Mouse (Mus musculus): ENCODE data around the gene Bard1.
A peak's percentile ranks its signal among the peaks of the same experiment; 100 is the strongest.

Gene Bard1

DNA sequence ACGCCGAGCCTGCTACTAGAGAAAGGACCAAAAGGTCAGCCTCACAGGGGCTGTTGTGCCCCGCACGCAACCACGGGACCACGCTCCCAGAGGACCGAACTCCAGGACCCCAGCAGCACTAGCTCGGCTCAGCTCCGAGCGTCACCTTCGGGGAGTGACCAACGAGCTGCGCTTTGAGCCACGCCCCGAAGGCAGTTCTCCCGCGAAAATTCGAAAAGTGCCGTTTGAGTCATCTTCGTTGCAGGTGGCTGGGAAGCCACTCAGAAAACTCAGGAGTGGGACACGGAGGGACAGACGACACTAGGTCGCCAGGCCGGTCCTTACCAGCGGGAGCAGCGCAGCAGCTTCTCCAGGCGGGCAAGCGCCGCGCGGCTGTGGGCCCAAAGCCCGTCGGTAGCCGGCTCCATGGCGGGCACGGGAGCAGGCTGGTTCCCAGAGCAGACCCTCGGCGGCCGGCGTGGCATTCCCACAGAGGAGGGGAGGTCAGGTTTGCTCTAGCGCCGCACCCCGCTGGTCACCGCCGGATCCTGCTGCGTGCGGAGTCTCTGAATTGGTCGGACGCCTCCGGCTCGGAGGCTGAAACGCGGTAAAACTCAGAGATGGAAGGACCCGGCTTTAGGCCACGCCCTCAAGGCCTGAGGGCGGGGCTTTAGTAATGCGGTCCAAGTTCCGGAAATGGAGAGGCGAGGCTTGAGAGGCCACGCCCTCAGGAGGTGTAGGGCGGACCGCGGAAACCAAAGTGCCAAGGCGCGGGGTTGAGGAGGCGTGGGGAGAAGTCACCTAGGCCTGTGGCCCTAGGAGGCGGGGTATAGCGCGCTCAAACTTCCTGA lies at the start of gene Bard1:
TSS of gene Bard1 (minus strand) at position 803 of the 830 bp plus-strand sequence.
- peak; percentile 99 for DNase-seq (ENCODE audit: low read depth, low spot score)

GRCm38 (mm10) chr1:71127171-71127570 lies 24.2 kb upstream of the Bard1 start:
- no peak for DNase-seq (ENCODE audit: low read depth, low spot score)

DNA sequence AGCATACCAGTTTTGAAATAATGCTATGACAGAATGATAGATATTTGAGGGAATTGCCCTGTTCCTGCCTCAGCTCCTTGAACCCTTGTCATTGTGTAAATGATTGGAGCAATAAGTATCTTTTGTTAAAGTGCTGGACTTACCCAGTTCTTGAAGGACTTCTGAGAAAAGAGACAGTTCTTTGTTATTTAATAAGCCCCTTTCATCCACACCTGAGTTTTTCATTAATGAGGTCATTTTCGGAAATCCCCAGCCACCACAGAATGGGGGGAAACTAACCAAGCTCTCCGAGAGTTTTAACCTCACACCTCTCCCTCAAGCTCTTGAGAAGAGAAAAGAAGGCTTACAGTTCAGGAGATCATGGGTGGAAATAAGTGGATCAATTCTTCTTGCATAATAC lies 15.6 kb upstream of the Bard1 start:
- DNase-seq (ENCODE audit: low read depth, low spot score): no peak

DNA sequence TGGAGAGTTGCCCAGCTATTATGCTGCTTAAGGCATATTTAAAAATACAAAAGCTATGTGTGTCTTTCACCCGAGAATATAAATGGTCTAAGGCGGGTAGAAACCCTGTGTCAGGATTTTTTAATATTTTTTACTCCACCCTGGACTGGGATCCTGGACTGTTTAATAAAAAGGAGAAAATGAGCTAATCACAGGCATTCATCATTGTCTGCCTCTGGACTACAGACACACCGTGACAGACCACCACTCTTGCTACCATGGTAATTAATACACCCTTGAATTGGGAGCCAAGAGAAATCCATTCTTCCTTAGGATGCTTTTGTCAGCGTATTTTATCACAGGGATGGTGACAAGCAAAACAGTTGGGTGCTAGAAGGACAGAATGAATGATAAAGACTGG lies 14.3 kb upstream of the Bard1 start:
- no peak for DNase-seq (ENCODE audit: low read depth, low spot score)

GRCm38 (mm10) chr1:71115781-71116180 lies 12.8 kb upstream of the Bard1 start:
- DNase-seq (ENCODE audit: low read depth, low spot score): no peak

DNA sequence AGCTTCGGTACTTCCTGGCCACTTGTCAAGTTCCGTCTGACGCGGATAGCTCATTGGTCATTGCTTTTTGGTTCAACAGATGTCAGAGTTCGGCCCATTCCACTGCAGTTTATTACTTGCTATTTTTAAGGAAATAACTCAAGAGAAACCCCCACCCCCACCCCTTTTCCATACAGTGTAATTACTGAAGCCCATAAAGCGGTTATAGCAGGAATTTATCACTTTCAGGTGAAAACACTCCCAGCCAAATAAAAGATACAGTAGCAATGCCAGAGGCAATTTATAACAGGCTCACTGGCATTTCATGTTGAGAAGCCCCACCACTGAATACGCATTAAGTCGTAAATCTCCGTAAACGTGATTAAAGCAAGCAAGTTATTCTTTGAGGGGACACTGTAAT lies 6.9 kb upstream of the Bard1 start:
- DNase-seq (ENCODE audit: low read depth, low spot score): no peak

DNA sequence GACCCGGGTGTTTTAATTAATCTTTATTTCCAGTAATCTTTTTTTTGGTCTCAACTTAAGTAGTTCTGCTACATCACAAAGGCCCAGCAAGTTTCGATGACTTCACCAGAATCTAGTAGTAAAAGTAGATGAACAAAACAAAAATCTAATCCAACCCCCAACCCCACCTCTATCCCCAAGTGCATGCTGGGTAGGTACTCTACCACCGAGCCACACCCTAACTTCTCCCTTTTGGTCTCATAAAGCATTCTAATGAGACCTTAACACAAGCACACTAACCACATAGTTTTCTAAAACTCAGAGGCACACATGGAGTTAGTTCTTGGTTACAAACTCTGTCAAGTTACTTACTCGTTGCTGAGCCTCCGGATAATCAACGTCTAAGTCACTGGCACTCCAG lies 3.2 kb upstream of the Bard1 start:
- DNase-seq (ENCODE audit: low read depth, low spot score): no peak

GRCm38 (mm10) chr1:71105724-71106123 lies 2.8 kb upstream of the Bard1 start:
- no peak for DNase-seq (ENCODE audit: low read depth, low spot score)

GRCm38 (mm10) chr1:71103174-71103864 lies 373 bp upstream of the Bard1 start:
- peak; percentile 50 for DNase-seq (ENCODE audit: low read depth, low spot score)

GRCm38 (mm10) chr1:71101369-71101970 lies 1.5 kb downstream of the Bard1 start:
- peak; percentile 57 for DNase-seq (ENCODE audit: low read depth, low spot score)

DNA sequence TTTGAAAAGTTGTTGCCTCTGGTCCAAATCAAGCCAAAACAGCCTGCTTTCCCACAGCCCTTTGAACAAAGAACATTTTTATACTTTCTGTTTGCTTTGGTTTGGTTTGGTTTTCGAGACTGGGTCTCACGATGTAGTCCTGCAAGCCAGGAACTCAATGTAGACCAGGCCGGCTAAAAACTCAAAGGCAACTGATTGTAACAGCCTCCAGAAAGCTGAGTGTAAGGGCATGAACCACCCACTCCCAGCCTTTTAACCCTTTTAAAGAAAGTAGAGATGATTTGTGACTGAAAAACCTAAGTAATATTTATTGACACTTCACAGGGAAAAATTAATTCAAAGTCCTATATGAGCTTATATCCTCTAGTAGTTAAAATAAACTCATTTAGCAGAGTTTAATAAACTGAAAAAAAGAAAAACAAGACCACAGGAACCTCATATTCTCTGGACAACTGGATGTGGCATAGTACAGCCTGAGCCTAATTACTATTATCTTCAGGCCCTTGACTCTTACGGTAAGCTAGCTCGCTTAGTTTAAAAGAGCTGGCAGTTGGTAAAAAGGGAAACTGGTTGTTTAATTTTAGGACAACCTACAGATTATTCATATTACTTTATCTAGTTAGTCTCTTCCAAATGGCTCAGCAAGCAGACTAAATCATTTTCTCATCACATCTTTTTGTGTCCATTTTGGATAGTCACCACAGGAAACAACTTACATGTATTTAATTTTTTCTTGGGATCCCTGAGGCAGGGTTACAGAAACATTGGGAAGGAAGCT lies 2.2 kb downstream of the Bard1 start:
- peak; percentile 26 for DNase-seq (ENCODE audit: low read depth, low spot score)

DNA sequence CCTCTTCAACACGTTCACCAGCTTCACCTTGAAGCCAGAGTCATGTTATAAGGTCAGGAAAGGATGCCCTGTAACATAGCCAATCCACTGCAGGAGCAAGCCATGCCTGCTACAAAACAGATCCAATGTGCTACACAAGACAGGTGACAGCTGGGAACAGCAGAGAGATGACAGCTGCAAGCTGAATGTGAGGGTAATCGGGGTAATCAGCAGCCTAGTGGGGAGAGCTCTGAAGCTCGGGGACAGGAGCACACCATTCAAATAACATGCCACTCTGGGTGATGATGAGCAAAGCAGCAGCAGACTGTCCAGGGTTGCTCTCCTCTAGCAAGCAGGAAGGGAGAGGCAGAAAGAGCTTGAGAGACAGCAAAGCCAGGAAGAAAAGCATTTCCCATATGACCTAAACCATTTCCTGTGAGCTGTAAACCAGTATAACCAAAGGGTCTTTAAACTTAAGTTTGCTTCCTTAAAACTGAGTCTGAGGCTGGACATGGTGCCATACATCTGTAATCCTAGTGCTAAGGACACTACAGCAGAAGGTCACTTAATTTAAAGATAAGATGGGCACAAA lies 2.9 kb downstream of the Bard1 start:
- peak; percentile 46 for DNase-seq (ENCODE audit: low read depth, low spot score)

- DNase-seq (ENCODE audit: low read depth, low spot score): no peak
These were observed 6.9 kb downstream of the Bard1 start for GRCm38 (mm10) chr1:71096031-71096430.

DNA sequence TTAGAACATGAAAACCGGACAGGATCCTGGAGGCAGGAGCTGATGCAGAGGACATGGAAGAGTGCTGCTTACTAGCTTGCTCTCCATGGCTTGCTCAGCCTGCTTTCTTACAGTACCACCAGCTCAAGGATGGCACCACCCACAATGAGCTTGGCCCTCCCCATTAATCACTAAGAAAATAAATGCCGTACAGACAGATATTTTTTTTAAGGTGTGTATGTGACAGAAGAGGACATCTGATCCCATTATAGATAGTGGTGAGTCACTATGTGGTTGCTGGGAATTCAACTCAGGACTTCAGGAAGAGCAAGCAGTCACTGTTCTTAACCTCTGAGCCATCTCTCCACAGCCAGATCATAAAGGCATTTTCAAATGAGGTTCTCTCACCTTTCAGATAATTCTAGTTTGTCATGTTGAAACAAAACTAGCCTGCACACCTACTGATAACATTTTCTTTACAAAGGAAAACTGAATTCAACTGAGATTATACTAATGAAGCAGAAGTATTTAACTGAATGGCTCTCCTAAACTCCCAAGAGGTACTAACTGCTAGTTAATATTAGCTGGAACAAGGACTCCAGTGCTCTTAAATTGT lies 7.6 kb downstream of the Bard1 start:
- DNase-seq (ENCODE audit: low read depth, low spot score): no peak

- DNase-seq (ENCODE audit: low read depth, low spot score): no peak
These were observed 27.3 kb downstream of the Bard1 start for GRCm38 (mm10) chr1:71075651-71076050.

- peak; percentile 20 for DNase-seq (ENCODE audit: low read depth, low spot score)
These were observed 32.2 kb downstream of the Bard1 start for GRCm38 (mm10) chr1:71070771-71071170.

GRCm38 (mm10) chr1:71068728-71069304 lies 34.1 kb downstream of the Bard1 start:
- peak; percentile 23 for DNase-seq (ENCODE audit: low read depth, low spot score)

DNA sequence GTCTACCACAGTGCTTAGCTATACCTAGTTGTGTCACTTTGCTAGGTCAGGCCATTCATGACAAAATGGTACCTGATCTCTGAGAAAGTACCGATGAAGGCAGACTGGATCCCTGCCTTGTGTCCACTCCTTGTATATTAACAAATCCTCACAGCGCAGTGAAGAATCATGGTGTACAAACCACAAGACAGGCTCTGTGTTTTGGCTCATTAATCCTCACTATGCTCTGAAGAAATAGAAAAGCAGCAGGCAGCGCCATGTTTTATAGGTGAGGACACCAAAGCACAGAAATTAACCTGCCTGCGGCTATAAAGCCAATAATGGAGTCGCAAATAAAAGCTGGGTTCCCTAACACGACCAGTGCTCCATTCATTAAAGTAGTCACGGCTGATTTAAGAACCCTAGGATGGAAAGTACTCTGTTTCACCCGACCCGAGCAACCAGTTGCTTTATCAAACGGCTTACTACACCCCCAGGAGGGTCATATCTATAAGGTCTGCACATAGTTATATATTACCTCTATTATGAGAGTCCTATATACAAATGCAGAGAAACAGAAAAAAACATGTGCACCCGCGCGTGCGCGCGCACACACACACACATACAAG lies 39.0 kb downstream of the Bard1 start:
- DNase-seq (ENCODE audit: low read depth, low spot score): no peak

DNA sequence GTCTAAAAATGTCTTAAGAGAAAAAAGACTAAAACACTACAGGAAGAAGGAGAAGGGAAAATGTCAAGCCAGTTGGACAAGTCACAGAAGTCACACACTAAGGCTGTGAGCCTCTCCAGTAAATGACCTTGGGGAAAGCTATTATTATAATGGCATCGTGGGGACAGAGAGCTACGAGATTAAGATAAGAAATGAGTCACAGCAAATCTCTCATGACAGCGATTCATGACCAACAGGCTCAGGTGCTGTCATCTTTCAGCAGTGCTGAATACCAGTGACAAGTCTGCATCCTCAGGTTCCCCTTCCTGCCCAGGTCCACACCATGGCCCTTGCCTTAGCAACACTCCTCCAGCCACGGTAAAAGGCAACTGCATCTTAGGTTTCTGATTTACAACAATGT lies 46.8 kb downstream of the Bard1 start:
- no peak for DNase-seq (ENCODE audit: low read depth, low spot score)

GRCm38 (mm10) chr1:71055454-71055853 lies 47.5 kb downstream of the Bard1 start:
- no peak for DNase-seq (ENCODE audit: low read depth, low spot score)
